Mouse (Mus musculus) intestine, embryonic 16.5 days (tissue): ENCODE measurements at regions not wholly inside any gene's neighbourhood (a gene's known extent, or its start where the extent isn't known, plus 50 kb on each side); places are given as distances from the start of the nearest gene placed in this dataset.

Experiments used
- ATAC-seq: fragments of 200-750 bp; cut with Nextera tagmentation; 2 replicates; pipeline ENCODE4 v1.8.0; 2017; ENCODE audit warnings: moderate TSS enrichment, moderate library complexity
- H3K27ac ChIP-seq: fragments of 300-500 bp; sonication (generic); 2 replicates; pipeline ENCODE4 v1.5.1; 2014; ENCODE audit warnings: mild to moderate bottlenecking, low read length
- H3K27me3 ChIP-seq: fragments of 300-500 bp; sonication (generic); replicated peaks from 2 replicates; pipeline ENCODE4 v1.6.1; 2014; ENCODE audit warnings: low read length, control low read depth, mixed read lengths; ENCODE audit not compliant: control insufficient read depth, insufficient read depth
- H3K36me3 ChIP-seq: fragments of 300-500 bp; sonication (generic); 2 replicates; pipeline ENCODE4 v1.6.1; 2014; ENCODE audit warnings: low read length, control low read depth; ENCODE audit not compliant: control insufficient read depth, insufficient read depth
- H3K4me1 ChIP-seq: fragments of 300-500 bp; sonication (generic); 2 replicates; pipeline ENCODE4 v1.6.1; 2014; ENCODE audit warnings: low read length, control low read depth, mixed read lengths; ENCODE audit not compliant: control insufficient read depth, insufficient read depth
- H3K4me2 ChIP-seq: fragments of 300-500 bp; sonication (generic); 2 replicates; pipeline ENCODE4 v1.6.1; 2014; ENCODE audit warnings: low read depth, low read length, control low read depth
- H3K4me3 ChIP-seq: fragments of 300-500 bp; sonication (generic); 2 replicates; pipeline ENCODE4 v1.5.1; 2014; ENCODE audit warnings: mild to moderate bottlenecking, low read length
- H3K9ac ChIP-seq: fragments of 300-500 bp; sonication (generic); 2 replicates; pipeline ENCODE4 v1.6.1; 2014; ENCODE audit warnings: low read depth, low read length
- H3K9me3 ChIP-seq: fragments of 300-500 bp; sonication (generic); 2 replicates; pipeline ENCODE4 v1.6.1; 2016; ENCODE audit warnings: low read length, control low read depth; ENCODE audit not compliant: control insufficient read depth
- WGBS: fragments of 180-500 bp; shearing (Covaris S2); extraction: QIAGEN DNeasy Blood & Tissue Kit; methylation state at CpG from one replicate; pipeline ENCODE4 v1.1.7; 2014; 5-methylcytosine and 5-hydroxymethylcytosine counted together

- no peak overlapping the region for H3K4me3 ChIP-seq
- no peaks in the 10 kb centered on the region for H3K4me1 ChIP-seq
- H3K27me3 ChIP-seq, result no peaks in the 10 kb centered on the region
- H3K9me3 ChIP-seq, result no peaks in the 10 kb centered on the region
- no peaks in the 10 kb centered on the region for H3K36me3 ChIP-seq
- 58% methylated on average over 3 of the region's 3 CpGs for WGBS
- no peak overlapping the region for H3K9ac ChIP-seq
- ATAC-seq, result no peak
- H3K4me2 ChIP-seq, result no peak overlapping the region
- H3K27ac ChIP-seq, result no peak overlapping the region
Observed at GRCm38 (mm10) chr3:14952169-14952729, 66.2 kb downstream of the Car2 start.

- Histone ChIP-seq H3K27ac (no peak overlapping the region), H3K9ac (no peak overlapping the region), H3K4me3 (no peak overlapping the region), H3K36me3 (no peaks in the 10 kb centered on the region), H3K4me2 (no peak overlapping the region), H3K27me3 (no peaks in the 10 kb centered on the region), H3K9me3 (no peaks in the 10 kb centered on the region), H3K4me1 (no peaks in the 10 kb centered on the region)
- WGBS, result 49% methylated on average over 3 of the region's 3 CpGs
- no peak for ATAC-seq
Observed at GRCm38 (mm10) chr3:14952951-14953350, 66.9 kb downstream of the Car2 start.

DNA sequence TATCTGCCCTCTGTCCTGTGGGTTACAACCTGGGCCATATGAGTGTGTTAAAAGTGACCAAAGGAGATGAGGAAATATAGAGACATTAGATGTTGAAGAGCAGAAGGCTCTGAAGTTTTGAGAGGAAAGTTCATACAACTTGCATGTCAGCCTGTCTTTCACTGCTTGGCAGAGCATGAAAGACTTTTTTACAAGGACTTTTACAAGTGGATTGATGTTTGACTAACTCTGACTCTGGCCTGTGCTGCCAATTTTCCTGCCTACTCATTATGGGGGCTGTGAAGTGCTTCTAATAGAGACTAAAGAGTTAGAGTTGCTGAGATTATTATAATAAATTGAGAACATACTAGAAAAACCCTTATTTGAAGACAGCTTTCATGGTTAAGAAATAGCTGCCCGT is 71.4 kb downstream of the Car2 start:
- 81% methylated on average over 1 of the region's 1 CpGs for WGBS
- Histone ChIP-seq H3K9ac (no peak overlapping the region), H3K36me3 (no peaks in the 10 kb centered on the region), H3K9me3 (no peaks in the 10 kb centered on the region), H3K27me3 (no peaks in the 10 kb centered on the region), H3K4me2 (no peak overlapping the region), H3K4me1 (no peaks in the 10 kb centered on the region), H3K4me3 (no peak overlapping the region), H3K27ac (no peak overlapping the region)
- no peak for ATAC-seq

DNA sequence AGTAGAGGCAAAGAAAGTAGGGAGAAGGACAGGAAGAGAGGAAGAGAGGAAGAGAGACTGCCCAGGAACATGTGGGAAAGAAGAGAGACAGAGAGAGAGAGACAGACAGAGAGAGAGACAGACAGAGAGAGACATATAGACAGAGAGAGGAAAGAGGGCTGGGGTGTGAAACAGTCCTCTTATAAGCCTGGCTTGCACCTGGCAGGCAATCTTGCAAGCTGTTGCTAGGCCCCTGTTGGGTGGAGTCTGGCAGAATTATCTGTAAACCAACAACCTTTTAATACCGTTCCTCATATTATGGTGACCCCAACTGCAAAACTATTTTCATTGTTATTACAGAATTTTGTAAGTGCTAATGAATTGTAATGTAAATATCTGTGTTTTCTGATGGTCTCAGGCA is 72.2 kb downstream of the Car2 start:
- no peaks in the 10 kb centered on the region for H3K36me3 ChIP-seq
- no peak overlapping the region for H3K9ac ChIP-seq
- no peaks in the 10 kb centered on the region for H3K27me3 ChIP-seq
- no peak overlapping the region for H3K4me3 ChIP-seq
- no peak overlapping the region for H3K27ac ChIP-seq
- no peak overlapping the region for H3K4me2 ChIP-seq
- no peaks in the 10 kb centered on the region for H3K4me1 ChIP-seq
- no peak for ATAC-seq
- no peaks in the 10 kb centered on the region for H3K9me3 ChIP-seq
- 50% methylated on average over 1 of the region's 1 CpGs for WGBS

- Histone ChIP-seq H3K9me3 (no peaks in the 10 kb centered on the region), H3K27me3 (no peaks in the 10 kb centered on the region), H3K4me1 (0 out of 2 replicates have a peak, but pooled peaks cover under 1% of the 10 kb centered on the region), H3K36me3 (no peaks in the 10 kb centered on the region), H3K9ac (no peak overlapping the region), H3K4me3 (no peak overlapping the region), H3K27ac (no peak overlapping the region), H3K4me2 (no peak overlapping the region)
- 5% methylated on average over 1 of the region's 1 CpGs for whole genome bisulfite sequencing
- no peak for ATAC-seq
Observed at GRCm38 (mm10) chr3:14959586-14959985, 73.5 kb downstream of the Car2 start.

GRCm38 (mm10) chr3:14964795-14965194 is 78.7 kb downstream of the Car2 start:
- Histone ChIP-seq H3K27ac (no peak overlapping the region; the same call in 1 of the 2 replicates), H3K4me2 (no peak overlapping the region), H3K9ac (no peak overlapping the region), H3K4me1 (0 out of 2 replicates have a peak, but pooled peaks cover 2% of the 10 kb centered on the region), H3K27me3 (no peaks in the 10 kb centered on the region), H3K9me3 (no peaks in the 10 kb centered on the region), H3K4me3 (no peak overlapping the region), H3K36me3 (no peaks in the 10 kb centered on the region)
- WGBS, result 47% methylated on average over 5 of the region's 5 CpGs
- ATAC-seq, result no peak

- Histone ChIP-seq H3K27ac (peak overlapping the region; percentile 48; the same call in 1 of the 2 replicates), H3K4me2 (no peak overlapping the region), H3K9me3 (no peaks in the 10 kb centered on the region), H3K36me3 (no peaks in the 10 kb centered on the region), H3K9ac (no peak overlapping the region), H3K4me3 (no peak overlapping the region), H3K4me1 (0 out of 2 replicates have a peak, but pooled peaks cover 2% of the 10 kb centered on the region), H3K27me3 (no peaks in the 10 kb centered on the region)
- WGBS, result 69% methylated on average over 5 of the region's 5 CpGs
- peak; percentile 96 for ATAC-seq
Observed at GRCm38 (mm10) chr3:14965438-14966044, 79.5 kb downstream of the Car2 start.

- no peaks in the 10 kb centered on the region for H3K27me3 ChIP-seq
- no peak overlapping the region for H3K4me2 ChIP-seq
- no peak overlapping the region for H3K4me3 ChIP-seq
- no peak for ATAC-seq
- H3K4me1 ChIP-seq, result 0 out of 2 replicates have a peak, but pooled peaks cover 2% of the 10 kb centered on the region
- H3K36me3 ChIP-seq, result no peaks in the 10 kb centered on the region
- H3K9me3 ChIP-seq, result no peaks in the 10 kb centered on the region
- H3K9ac ChIP-seq, result no peak overlapping the region
- 61% methylated on average over 5 of the region's 5 CpGs for WGBS
- no peak overlapping the region for H3K27ac ChIP-seq
Observed at GRCm38 (mm10) chr3:14967235-14967634, 81.2 kb downstream of the Car2 start.

DNA sequence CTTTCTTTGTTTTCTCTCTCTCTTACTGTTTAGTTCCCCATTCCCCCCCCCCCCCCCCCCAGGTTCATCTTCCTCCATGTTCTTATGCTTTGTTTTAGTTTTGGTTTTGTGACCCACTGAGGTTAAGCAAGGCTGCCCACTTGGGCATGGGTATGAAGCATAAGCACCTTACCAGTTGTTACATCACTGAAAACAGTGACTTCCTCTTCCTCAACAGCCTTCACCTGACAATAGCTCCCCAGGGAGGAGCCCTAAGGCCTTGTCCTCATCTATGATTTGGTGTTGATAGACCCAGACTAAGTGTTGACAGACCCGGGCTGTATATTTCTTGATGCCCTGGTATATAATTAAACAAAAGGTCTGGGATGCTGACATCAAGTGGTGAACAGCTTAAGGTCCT is 82.3 kb downstream of the Car2 start:
- 0 out of 2 replicates have a peak, but pooled peaks cover 2% of the 10 kb centered on the region for H3K4me1 ChIP-seq
- no peaks in the 10 kb centered on the region for H3K9me3 ChIP-seq
- H3K27me3 ChIP-seq, result no peaks in the 10 kb centered on the region
- no peak overlapping the region for H3K27ac ChIP-seq
- 83% methylated on average over 1 of the region's 1 CpGs for WGBS
- ATAC-seq, result no peak
- no peak overlapping the region for H3K4me2 ChIP-seq
- no peaks in the 10 kb centered on the region for H3K36me3 ChIP-seq
- H3K9ac ChIP-seq, result no peak overlapping the region
- no peak overlapping the region for H3K4me3 ChIP-seq

DNA sequence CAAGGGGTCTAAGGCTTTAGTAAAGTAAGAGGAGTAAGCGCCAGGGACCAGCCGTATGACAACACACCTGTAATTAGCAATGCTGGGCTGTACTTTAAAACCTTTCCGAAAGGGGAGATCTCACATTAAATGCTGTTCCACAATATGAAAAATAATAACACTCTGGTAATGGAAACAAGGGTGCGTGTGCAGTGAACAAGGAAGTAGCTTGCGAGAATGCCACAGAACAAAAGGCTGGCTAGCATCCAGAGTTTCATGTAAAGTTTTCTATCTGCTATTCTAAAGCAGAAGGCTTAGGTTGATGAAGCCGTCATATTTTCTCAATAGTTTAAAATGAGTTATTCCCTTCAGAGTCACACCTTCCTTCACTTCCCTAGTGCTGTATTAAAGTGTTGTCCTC is 83.6 kb downstream of the Car2 start:
- no peak for ATAC-seq
- 0 out of 2 replicates have a peak, but pooled peaks cover under 1% of the 10 kb centered on the region for H3K4me1 ChIP-seq
- H3K27ac ChIP-seq, result no peak overlapping the region
- H3K9me3 ChIP-seq, result no peaks in the 10 kb centered on the region
- H3K27me3 ChIP-seq, result no peaks in the 10 kb centered on the region
- 76% methylated on average over 6 of the region's 6 CpGs for WGBS
- H3K4me2 ChIP-seq, result no peak overlapping the region
- no peak overlapping the region for H3K9ac ChIP-seq
- H3K4me3 ChIP-seq, result no peak overlapping the region
- H3K36me3 ChIP-seq, result no peaks in the 10 kb centered on the region
